Mouse (Mus musculus): ENCODE results near the gene Fbxw7. TPM values are rescaled to one million over a fixed set of nuclear protein-coding genes. Genes with fewer than 3 reads are reported as not detected.

The Fbxw7 gene
- total and polyA plus RNA-seq, 3 experiments = 28.5 to 31.3 (median 29.8) TPM

GRCm38 (mm10) chr3:84815461-84815860 is 393 bp downstream of the Fbxw7 start:
- peaks cover 0 to 19% of the 10 kb centered on the region in 2 experiments for H3K36me3 ChIP-seq (replicated peaks in 1 of 2; ENCODE audit: control insufficient read depth in 1 of 2, insufficient read depth in 1 of 2, low read length in 1 of 2)
- H3K4me2 ChIP-seq (ENCODE audit: insufficient read depth, low read depth, poor library complexity, severe bottlenecking) = peak overlapping the region; percentile 94
- H3K27me3 ChIP-seq (replicated peaks) = no peaks in the 10 kb centered on the region
- 0 out of 2 replicates have a peak, but pooled peaks have one; percentile 13 for TF ChIP-seq CHD1 (IDR thresholded peaks at IDR 0.05; ENCODE audit: low read depth, low read length)
- TF ChIP-seq PAX5 (IDR thresholded peaks at IDR 0.05; ENCODE audit: low read length) = no peak
- H3K4me1 ChIP-seq (ENCODE audit: control insufficient read depth in 1 of 2, insufficient read depth in 2 of 2) = peaks cover 8 to 41% of the 10 kb centered on the region in 2 experiments
- peak overlapping the region; percentile 71 to 95 (median 90) for H3K4me3 ChIP-seq (replicated peaks in 1 of 3; ENCODE audit: low read depth in 2 of 3, low read length in 2 of 3, poor library complexity in 1 of 3)
- no peak overlapping the region for H3K27ac ChIP-seq (ENCODE audit: insufficient read depth, low read depth)
- no peak for DNase-seq (ENCODE audit: extremely low read depth)
- dilution Hi-C loops (cut with MboI; ENCODE audit: extremely low pct_ligation_motif_present, extremely low pct_unique_long_range_greater_than_20kb, low sequenced_read_pairs) (no loop called here), in situ Hi-C loops (cut with MboI; ENCODE audit: low pct_ligation_motif_present, low pct_unique_long_range_greater_than_20kb, low sequenced_read_pairs) (loop anchor here (10.0 kb wide), 1 partner anchor 121 kb away; no protein-coding TSS in a partner anchor)
- H3K9ac ChIP-seq (ENCODE audit: insufficient read depth, low read depth) = peak overlapping the region; percentile 94
- H3K9me3 ChIP-seq (replicated peaks; ENCODE audit: low read length) = no peaks in the 10 kb centered on the region
- H3K79me2 ChIP-seq (replicated peaks; ENCODE audit: control insufficient read depth, extremely low read depth, insufficient read depth, poor library complexity, severe bottlenecking) = peaks cover 59% of the 10 kb centered on the region

- in situ Hi-C loops (cut with MboI; ENCODE audit: low pct_ligation_motif_present, low pct_unique_long_range_greater_than_20kb, low sequenced_read_pairs) (loop anchor here (10.0 kb wide), 1 partner anchor 122 kb away; no protein-coding TSS in a partner anchor), dilution Hi-C loops (cut with MboI; ENCODE audit: extremely low pct_ligation_motif_present, extremely low pct_unique_long_range_greater_than_20kb, low sequenced_read_pairs) (no loop called here)
- H3K9me3 ChIP-seq (replicated peaks; ENCODE audit: low read length) = no peaks in the 10 kb centered on the region
- no peak for DNase-seq (ENCODE audit: extremely low read depth)
- H3K79me2 ChIP-seq (replicated peaks; ENCODE audit: control insufficient read depth, extremely low read depth, insufficient read depth, poor library complexity, severe bottlenecking) = peaks cover 66% of the 10 kb centered on the region
- H3K4me3 ChIP-seq (replicated peaks in 1 of 3; ENCODE audit: low read depth in 2 of 3, low read length in 2 of 3, poor library complexity in 1 of 3) = peak overlapping the region in 2 of 3 experiments; percentile 71 to 95
- H3K27me3 ChIP-seq (replicated peaks) = no peaks in the 10 kb centered on the region
- H3K36me3 ChIP-seq (replicated peaks in 1 of 2; ENCODE audit: control insufficient read depth in 1 of 2, insufficient read depth in 1 of 2, low read length in 1 of 2) = peaks cover 0 to 16% of the 10 kb centered on the region in 2 experiments
- peak overlapping the region; percentile 68; the same call in 1 of the 2 replicates for H3K4me2 ChIP-seq (ENCODE audit: insufficient read depth, low read depth, poor library complexity, severe bottlenecking)
- H3K27ac ChIP-seq (ENCODE audit: insufficient read depth, low read depth) = no peak overlapping the region
- H3K4me1 ChIP-seq (ENCODE audit: control insufficient read depth in 1 of 2, insufficient read depth in 2 of 2) = peaks cover 8 to 54% of the 10 kb centered on the region in 2 experiments
- H3K9ac ChIP-seq (ENCODE audit: insufficient read depth, low read depth) = peak overlapping the region; percentile 94
- no peak for TF ChIP-seq RAD21 (IDR thresholded peaks at IDR 0.05; ENCODE audit: low read depth, low read length)
- TF ChIP-seq MAZ (IDR thresholded peaks at IDR 0.05; ENCODE audit: low read depth, low read length) = no peak
- no peak for TF ChIP-seq CTCF (conservative IDR thresholded peaks at IDR 0.05 in 1 of 2, IDR thresholded peaks at IDR 0.05 in 1 of 2; ENCODE audit: low read depth in 2 of 2, low read length in 2 of 2)
- TF ChIP-seq MAX (IDR thresholded peaks at IDR 0.05; ENCODE audit: low read length) = no peak
- no peak for TF ChIP-seq ETS1 (conservative IDR thresholded peaks at IDR 0.05; ENCODE audit: low read depth, low read length)
- no peak for TF ChIP-seq PAX5 (IDR thresholded peaks at IDR 0.05; ENCODE audit: low read length)
- TF ChIP-seq POLR2AphosphoS2 (IDR thresholded peaks at IDR 0.05; ENCODE audit: low read depth, low read length) = no peak
These were observed 1.9 kb downstream of the Fbxw7 start for GRCm38 (mm10) chr3:84816951-84817350.

GRCm38 (mm10) chr3:84820654-84821201 is 5.7 kb downstream of the Fbxw7 start:
- Histone ChIP-seq H3K9me3 (replicated peaks; ENCODE audit: low read length) (no peaks in the 10 kb centered on the region), H3K4me2 (ENCODE audit: insufficient read depth, low read depth, poor library complexity, severe bottlenecking) (peak overlapping the region; percentile 94), H3K27ac (ENCODE audit: insufficient read depth, low read depth) (peak overlapping the region; percentile 38), H3K27me3 (replicated peaks) (no peaks in the 10 kb centered on the region), H3K9ac (ENCODE audit: insufficient read depth, low read depth) (peak overlapping the region; percentile 53), H3K4me1 (ENCODE audit: control insufficient read depth in 1 of 2, insufficient read depth in 2 of 2) (peaks cover 10 to 80% of the 10 kb centered on the region in 2 experiments), H3K36me3 (replicated peaks in 1 of 2; ENCODE audit: control insufficient read depth in 1 of 2, insufficient read depth in 1 of 2, low read length in 1 of 2) (peaks cover 3 to 24% of the 10 kb centered on the region in 2 experiments), H3K79me2 (replicated peaks; ENCODE audit: control insufficient read depth, extremely low read depth, insufficient read depth, poor library complexity, severe bottlenecking) (peaks cover 57% of the 10 kb centered on the region), H3K4me3 (replicated peaks in 1 of 3; ENCODE audit: low read depth in 2 of 3, low read length in 2 of 3, poor library complexity in 1 of 3) (peak overlapping the region in 2 of 3 experiments; percentile 23 to 26)
- dilution Hi-C loops (cut with MboI; ENCODE audit: extremely low pct_ligation_motif_present, extremely low pct_unique_long_range_greater_than_20kb, low sequenced_read_pairs) (no loop called here), in situ Hi-C loops (cut with MboI; ENCODE audit: low pct_ligation_motif_present, low pct_unique_long_range_greater_than_20kb, low sequenced_read_pairs) (no loop called here)
- DNase-seq (ENCODE audit: extremely low read depth) = no peak
- TF ChIP-seq ZNF384 (IDR thresholded peaks at IDR 0.05; ENCODE audit: low read depth, low read length) = peak; percentile 70
- no peak for TF ChIP-seq SMC3 (IDR thresholded peaks at IDR 0.05; ENCODE audit: low read depth, low read length)
- no peak for TF ChIP-seq CTCF (conservative IDR thresholded peaks at IDR 0.05 in 1 of 2, IDR thresholded peaks at IDR 0.05 in 1 of 2; ENCODE audit: low read depth in 2 of 2, low read length in 2 of 2)
- peak; percentile 52; the same call in 1 of the 2 replicates for TF ChIP-seq MXI1 (IDR thresholded peaks at IDR 0.05; ENCODE audit: low read depth, low read length)
- TF ChIP-seq EP300 (IDR thresholded peaks at IDR 0.05; ENCODE audit: low read length) = peak; percentile 46; the same call in 1 of the 2 replicates
- no peak for TF ChIP-seq GABPA (IDR thresholded peaks at IDR 0.05; ENCODE audit: insufficient replicate concordance, low read depth, low read length)
- peak; percentile 55 for TF ChIP-seq IRF4 (IDR thresholded peaks at IDR 0.05; ENCODE audit: low read depth, low read length)
- TF ChIP-seq MAFK (IDR thresholded peaks at IDR 0.05; ENCODE audit: insufficient replicate concordance, low read length) = no peak
- no peak for TF ChIP-seq RCOR1 (conservative IDR thresholded peaks at IDR 0.05; ENCODE audit: low read depth, low read length)
- peak; percentile 56; the same call in 1 of the 2 replicates for TF ChIP-seq SIN3A (IDR thresholded peaks at IDR 0.05; ENCODE audit: low read length)
- no peak for TF ChIP-seq ZC3H11A (IDR thresholded peaks at IDR 0.05; ENCODE audit: low read depth, low read length)
- TF ChIP-seq MEF2A (IDR thresholded peaks at IDR 0.05; ENCODE audit: borderline replicate concordance, low read depth, low read length) = peak; percentile 44; the same call in 1 of the 2 replicates
- TF ChIP-seq ETS1 (conservative IDR thresholded peaks at IDR 0.05; ENCODE audit: low read depth, low read length) = no peak; the same call in 1 of the 2 replicates
- TF ChIP-seq UBTF (IDR thresholded peaks at IDR 0.05; ENCODE audit: low read depth, low read length) = no peak
- TF ChIP-seq JUND (conservative IDR thresholded peaks at IDR 0.05; ENCODE audit: low read depth, low read length) = no peak
- TF ChIP-seq RAD21 (IDR thresholded peaks at IDR 0.05; ENCODE audit: low read depth, low read length) = no peak

Data from CH12.LX (cell line).